Mouse (Mus musculus): Measurements from ENCODE around the gene 0610030E20Rik. TPM values are rescaled to one million over a fixed set of nuclear protein-coding genes. Genes with fewer than 3 reads are reported as not detected.
A peak's percentile ranks its signal among the peaks of the same experiment; 100 is the strongest.

Gene 0610030E20Rik
- 12.9 and 21.8 TPM in 2 replicates for polyA plus RNA-seq (2011; ENCODE audit: insufficient read depth, insufficient read length, low replicate concordance, missing spikeins)

DNA sequence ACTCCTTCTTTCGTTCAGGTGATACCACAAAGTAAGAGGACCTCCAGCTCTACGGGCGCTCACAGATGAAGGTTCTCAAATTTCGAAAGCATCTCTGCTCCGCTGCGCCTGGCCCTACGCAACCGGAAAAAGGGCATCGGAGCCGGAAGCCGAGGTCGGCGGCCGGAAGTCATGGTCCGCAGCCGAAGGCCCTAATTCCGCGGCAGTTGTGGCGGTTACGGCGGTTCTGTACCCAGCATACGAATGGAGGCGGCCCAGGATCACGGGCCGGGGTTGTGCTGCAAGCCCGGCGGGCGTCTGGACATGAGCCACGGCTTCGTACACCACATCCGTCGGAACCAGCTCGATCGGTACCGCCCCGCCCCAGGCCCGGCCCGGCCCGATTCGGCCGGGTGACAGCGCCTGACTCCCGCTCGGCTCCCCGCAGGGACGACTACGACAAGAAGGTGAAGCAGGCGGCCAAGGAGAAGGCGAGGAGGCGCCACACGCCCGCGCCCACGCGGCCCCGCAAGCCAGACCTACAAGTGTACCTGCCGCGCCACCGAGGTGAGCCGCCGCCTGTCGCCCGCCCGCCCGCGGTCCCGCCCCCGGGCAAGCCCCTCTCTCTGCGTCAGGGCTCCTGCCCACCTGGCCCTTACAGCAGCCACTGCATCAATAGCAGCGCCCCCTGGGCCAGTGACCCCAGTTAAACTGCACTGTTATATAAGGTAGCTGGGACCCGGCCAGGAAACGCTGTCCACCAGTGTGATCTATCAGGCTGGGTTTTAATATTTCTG, at the start of gene 0610030E20Rik:
0610030E20Rik (plus strand) TSS at position 152 of the 776 bp plus-strand sequence.
- H3K4me3 ChIP-seq (replicated peaks; ENCODE audit: control insufficient read depth, low read depth, low read length) = peak within 1 kb of the TSS; percentile 90
- peaks cover 4% of the 10 kb centered on the region; the same call in 1 of the 2 replicates for H3K4me1 ChIP-seq (ENCODE audit: control insufficient read depth, insufficient read depth, low read length)
- peak within 1 kb of the TSS; percentile 99 for H3K27ac ChIP-seq (ENCODE audit: control insufficient read depth, insufficient read depth, low read depth, low read length, poor library complexity)
- under 1% methylated on average over 72 of the region's 72 CpGs for WGBS
- TF ChIP-seq CTCF (IDR thresholded peaks at IDR 0.05; ENCODE audit: control insufficient read depth, insufficient read depth, low read length) (peak; percentile 24; the same call in 1 of the 2 replicates), POLR2A (IDR thresholded peaks at IDR 0.05; ENCODE audit: borderline replicate concordance, control insufficient read depth, low read depth, low read length) (peak; percentile 85; the same call in 1 of the 2 replicates)

DNA sequence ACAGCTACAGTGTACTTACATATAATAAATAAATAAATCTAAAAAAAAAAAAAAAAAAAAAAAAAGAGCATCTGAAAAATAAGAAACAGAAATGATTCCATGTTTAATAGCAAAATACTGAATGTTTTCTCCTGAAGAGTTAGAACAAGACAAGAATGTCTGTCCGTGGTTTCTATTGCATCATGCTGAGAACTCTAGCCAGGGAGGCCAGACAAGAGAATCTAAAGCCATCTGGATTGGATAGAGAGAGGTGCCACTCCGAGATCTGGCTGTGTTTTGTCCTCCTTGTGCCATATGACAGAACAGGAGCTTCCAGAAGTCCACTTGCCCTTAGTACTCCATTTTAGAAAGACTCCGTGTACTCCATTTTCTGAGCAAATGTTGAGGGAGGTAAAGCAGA, 49.3 kb upstream of the 0610030E20Rik start:
- Histone ChIP-seq H3K4me1 (ENCODE audit: control insufficient read depth, insufficient read depth, low read length) (no peaks in the 10 kb centered on the region; the same call in 1 of the 2 replicates), H3K27ac (ENCODE audit: control insufficient read depth, insufficient read depth, low read depth, low read length, poor library complexity) (no peak overlapping the region), H3K4me3 (replicated peaks; ENCODE audit: control insufficient read depth, low read depth, low read length) (no peak overlapping the region)
- TF ChIP-seq POLR2A (IDR thresholded peaks at IDR 0.05; ENCODE audit: borderline replicate concordance, control insufficient read depth, low read depth, low read length) = no peak
- TF ChIP-seq CTCF (IDR thresholded peaks at IDR 0.05; ENCODE audit: control insufficient read depth, insufficient read depth, low read length) = no peak
- 51% methylated on average over 3 of the region's 3 CpGs for WGBS

DNA sequence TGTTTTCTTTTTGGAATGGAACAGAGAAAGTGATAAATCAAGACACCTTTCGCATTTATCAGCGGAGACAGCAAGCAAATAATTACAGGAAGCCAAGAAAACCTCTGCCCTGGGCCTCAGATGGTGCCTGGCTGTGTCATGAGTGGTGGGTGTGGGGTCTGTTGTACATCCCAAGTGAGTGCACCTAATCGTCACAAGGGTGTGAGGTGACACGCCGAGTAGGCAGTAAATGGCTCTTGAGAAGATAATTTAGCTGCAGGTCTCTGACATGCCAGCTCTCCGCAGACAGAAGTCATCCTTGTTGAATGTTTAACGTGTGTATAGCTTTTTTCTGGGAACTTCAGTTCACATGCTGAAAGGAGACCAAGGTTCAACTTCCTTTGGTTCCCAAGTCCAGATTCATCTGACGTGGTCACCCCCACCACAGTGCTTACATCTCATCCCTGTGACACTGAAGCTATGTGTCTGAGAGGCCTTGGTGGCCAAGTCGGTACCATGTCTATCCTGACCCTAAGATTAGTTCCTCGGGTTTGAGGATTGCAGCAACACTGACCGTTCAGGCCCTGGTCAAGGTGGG, 44.7 kb upstream of the 0610030E20Rik start:
- 78% methylated on average over 11 of the region's 11 CpGs for WGBS
- Histone ChIP-seq H3K4me1 (ENCODE audit: control insufficient read depth, insufficient read depth, low read length) (peaks cover 11% of the 10 kb centered on the region), H3K27ac (ENCODE audit: control insufficient read depth, insufficient read depth, low read depth, low read length, poor library complexity) (no peak overlapping the region), H3K4me3 (replicated peaks; ENCODE audit: control insufficient read depth, low read depth, low read length) (no peak overlapping the region)
- no peak for TF ChIP-seq POLR2A (IDR thresholded peaks at IDR 0.05; ENCODE audit: borderline replicate concordance, control insufficient read depth, low read depth, low read length)
- no peak for TF ChIP-seq CTCF (IDR thresholded peaks at IDR 0.05; ENCODE audit: control insufficient read depth, insufficient read depth, low read length)

DNA sequence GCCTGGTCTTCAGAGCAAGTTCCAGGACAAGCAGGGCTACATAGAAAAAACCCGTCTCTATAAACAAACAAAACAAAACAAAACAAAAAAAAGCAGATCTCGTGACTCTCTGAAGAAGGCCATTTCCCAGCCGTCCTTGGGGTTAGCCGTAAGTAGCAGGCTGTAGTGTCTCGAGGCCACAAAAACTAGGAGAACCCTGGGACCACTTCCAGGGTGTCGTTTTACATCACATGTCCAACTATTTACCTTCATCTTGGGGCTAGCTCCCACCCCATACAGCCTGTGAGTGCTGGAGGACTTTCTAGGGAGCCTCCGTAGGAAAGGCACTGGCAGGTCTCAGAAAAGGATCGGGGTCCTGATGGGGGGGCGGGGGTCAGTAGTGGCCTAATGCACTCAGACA, 43.6 kb upstream of the 0610030E20Rik start:
- 0 out of 2 replicates have a peak overlapping the region, but pooled peaks have one; percentile 11 for H3K27ac ChIP-seq (ENCODE audit: control insufficient read depth, insufficient read depth, low read depth, low read length, poor library complexity)
- 71% methylated on average over 9 of the region's 9 CpGs for WGBS
- no peak for TF ChIP-seq CTCF (IDR thresholded peaks at IDR 0.05; ENCODE audit: control insufficient read depth, insufficient read depth, low read length)
- TF ChIP-seq POLR2A (IDR thresholded peaks at IDR 0.05; ENCODE audit: borderline replicate concordance, control insufficient read depth, low read depth, low read length) = no peak

DNA sequence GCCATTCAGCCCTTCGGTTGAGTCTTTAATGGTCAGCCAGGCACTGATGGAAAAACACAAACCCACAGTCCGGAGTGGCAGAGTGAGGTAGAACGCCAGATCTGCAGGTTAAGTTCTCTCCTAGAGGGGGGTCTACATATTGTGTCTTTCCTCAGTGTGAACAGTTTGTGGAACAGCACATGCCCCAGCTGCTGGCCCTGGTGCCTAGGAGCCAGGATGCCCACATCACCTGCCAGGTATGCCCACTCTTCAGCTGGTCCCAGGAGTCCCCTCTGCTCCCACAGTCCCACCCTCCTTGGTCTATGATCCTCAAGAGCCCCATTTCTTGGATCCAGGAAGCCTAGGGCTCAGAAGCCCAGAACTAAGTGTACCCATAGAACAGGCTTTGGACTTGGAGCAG, 34.9 kb upstream of the 0610030E20Rik start:
- WGBS = 96% methylated on average over 3 of the region's 3 CpGs
- H3K27ac ChIP-seq (ENCODE audit: control insufficient read depth, insufficient read depth, low read depth, low read length, poor library complexity) = no peak overlapping the region
- H3K4me3 ChIP-seq (replicated peaks; ENCODE audit: control insufficient read depth, low read depth, low read length) = no peak overlapping the region
- H3K4me1 ChIP-seq (ENCODE audit: control insufficient read depth, insufficient read depth, low read length) = no peaks in the 10 kb centered on the region; the same call in 1 of the 2 replicates
- no peak for TF ChIP-seq POLR2A (IDR thresholded peaks at IDR 0.05; ENCODE audit: borderline replicate concordance, control insufficient read depth, low read depth, low read length)
- no peak for TF ChIP-seq CTCF (IDR thresholded peaks at IDR 0.05; ENCODE audit: control insufficient read depth, insufficient read depth, low read length)

More for the DNA sequence above, 43.6 kb upstream of the 0610030E20Rik start:
- H3K4me3 ChIP-seq (replicated peaks; ENCODE audit: control insufficient read depth, low read depth, low read length) = no peak overlapping the region
- peaks cover 11% of the 10 kb centered on the region for H3K4me1 ChIP-seq (ENCODE audit: control insufficient read depth, insufficient read depth, low read length)

DNA sequence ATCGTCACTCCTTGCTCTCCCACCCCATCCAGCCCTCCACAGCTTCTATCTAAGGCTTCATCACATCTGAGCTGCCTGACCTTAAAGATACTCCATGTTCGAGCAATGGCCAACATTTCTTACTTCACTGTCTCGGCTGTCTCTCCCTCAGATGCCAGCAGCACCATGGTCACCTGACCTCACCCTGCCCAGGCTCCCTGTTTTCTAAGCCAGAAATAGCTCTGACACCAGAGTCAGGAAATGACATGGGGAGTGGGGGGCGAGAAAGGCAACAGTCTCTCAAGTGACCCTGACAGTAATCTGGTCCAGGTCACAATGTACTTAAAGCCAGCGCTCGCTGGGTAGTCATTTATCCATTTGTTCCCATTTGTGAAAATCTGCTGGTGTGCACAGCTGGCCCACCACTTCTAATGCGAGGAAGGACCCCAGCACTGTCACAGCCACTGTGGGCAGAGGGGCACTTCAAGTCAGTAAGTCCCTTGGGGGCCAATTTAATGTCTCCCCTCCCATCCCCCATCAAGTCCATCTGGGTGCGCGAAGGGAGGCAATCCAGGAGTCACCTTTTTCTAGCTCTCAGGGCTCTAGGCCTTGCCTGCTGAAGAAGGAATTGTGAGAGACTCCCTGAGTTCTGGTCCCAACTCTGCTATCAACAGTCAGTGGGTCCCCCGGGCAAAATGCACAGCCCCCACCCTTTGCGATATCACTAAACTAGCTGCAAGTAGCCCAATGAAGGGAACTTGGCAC, 33.8 kb upstream of the 0610030E20Rik start:
- H3K27ac ChIP-seq (ENCODE audit: control insufficient read depth, insufficient read depth, low read depth, low read length, poor library complexity) = no peak overlapping the region

GRCm38 (mm10) chr6:72315384-72315783, 31.7 kb upstream of the 0610030E20Rik start:
- Histone ChIP-seq H3K27ac (ENCODE audit: control insufficient read depth, insufficient read depth, low read depth, low read length, poor library complexity) (no peak overlapping the region), H3K4me3 (replicated peaks; ENCODE audit: control insufficient read depth, low read depth, low read length) (no peak overlapping the region), H3K4me1 (ENCODE audit: control insufficient read depth, insufficient read depth, low read length) (no peaks in the 10 kb centered on the region)
- 84% methylated on average over 2 of the region's 2 CpGs for WGBS
- TF ChIP-seq CTCF (IDR thresholded peaks at IDR 0.05; ENCODE audit: control insufficient read depth, insufficient read depth, low read length) = no peak
- no peak for TF ChIP-seq POLR2A (IDR thresholded peaks at IDR 0.05; ENCODE audit: borderline replicate concordance, control insufficient read depth, low read depth, low read length)

More for the DNA sequence above, 33.8 kb upstream of the 0610030E20Rik start:
- TF ChIP-seq CTCF (IDR thresholded peaks at IDR 0.05; ENCODE audit: control insufficient read depth, insufficient read depth, low read length) (no peak), POLR2A (IDR thresholded peaks at IDR 0.05; ENCODE audit: borderline replicate concordance, control insufficient read depth, low read depth, low read length) (no peak)
- WGBS = 78% methylated on average over 11 of the region's 11 CpGs
- Histone ChIP-seq H3K4me3 (replicated peaks; ENCODE audit: control insufficient read depth, low read depth, low read length) (no peak overlapping the region), H3K4me1 (ENCODE audit: control insufficient read depth, insufficient read depth, low read length) (no peaks in the 10 kb centered on the region)

- no peak overlapping the region for H3K4me3 ChIP-seq (replicated peaks; ENCODE audit: control insufficient read depth, low read depth, low read length)
- TF ChIP-seq POLR2A (IDR thresholded peaks at IDR 0.05; ENCODE audit: borderline replicate concordance, control insufficient read depth, low read depth, low read length) (no peak), CTCF (IDR thresholded peaks at IDR 0.05; ENCODE audit: control insufficient read depth, insufficient read depth, low read length) (no peak)
- no peak overlapping the region for H3K27ac ChIP-seq (ENCODE audit: control insufficient read depth, insufficient read depth, low read depth, low read length, poor library complexity)
- H3K4me1 ChIP-seq (ENCODE audit: control insufficient read depth, insufficient read depth, low read length) = no peaks in the 10 kb centered on the region
- 67% methylated on average over 1 of the region's 1 CpGs for WGBS
Measured at GRCm38 (mm10) chr6:72316044-72316443, 31.1 kb upstream of the 0610030E20Rik start.
